Mouse (Mus musculus) ES-E14 (cell line): ENCODE measurements around the gene Mrpl24.

Experiments
- CHD2 ChIP-seq: IDR thresholded peaks from 2 replicates; pipeline ENCODE4 v1.6.1; 2014; ENCODE audit warnings: mild to moderate bottlenecking, low read depth, low read length, inconsistent platforms
- HCFC1 ChIP-seq: IDR thresholded peaks from 2 replicates; pipeline ENCODE4 v1.6.1; 2012; ENCODE audit warnings: low read length, inconsistent platforms, borderline replicate concordance; ENCODE audit not compliant: insufficient read depth
- MAFK ChIP-seq: IDR thresholded peaks from 2 replicates; pipeline ENCODE4 v1.6.1; 2014; ENCODE audit warnings: mild to moderate bottlenecking, low read depth, low read length, inconsistent platforms; ENCODE audit not compliant: insufficient read depth
- ZC3H11A ChIP-seq: IDR thresholded peaks from 2 replicates; pipeline ENCODE4 v1.6.1; 2012; ENCODE audit warnings: low read depth, mild to moderate bottlenecking, inconsistent platforms, low read length, borderline replicate concordance
- ZNF384 ChIP-seq: IDR thresholded peaks from 2 replicates; pipeline ENCODE4 v1.6.1; 2012; ENCODE audit warnings: low read depth, low read length, inconsistent platforms

DNA sequence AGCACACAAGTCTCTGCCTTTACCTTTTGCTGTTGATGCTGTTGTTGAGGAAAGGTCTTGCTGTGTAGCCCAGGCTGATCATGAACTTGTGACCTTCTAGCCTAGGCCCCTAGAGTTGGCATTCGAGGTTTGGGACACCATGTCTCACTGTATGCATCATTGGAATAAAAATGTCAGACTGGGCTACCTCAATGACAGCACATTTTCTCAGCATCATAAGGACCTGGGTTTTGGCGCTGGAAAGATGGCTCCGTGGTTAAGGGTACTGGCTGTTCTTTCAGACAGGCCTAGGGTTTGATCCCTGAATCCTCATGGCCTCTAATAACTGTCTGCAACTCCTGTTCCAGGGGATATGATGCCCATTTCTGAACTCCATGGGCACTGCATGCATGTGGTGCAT, 19.5 kb upstream of the Mrpl24 start:
- TF ChIP-seq ZNF384: no peak
- TF ChIP-seq ZC3H11A: no peak
- TF ChIP-seq CHD2: no peak
- TF ChIP-seq MAFK: no peak
- no peak for TF ChIP-seq HCFC1
